ENCODE assay signal across 34 mouse cellular contexts in the genomic region with DNA sequence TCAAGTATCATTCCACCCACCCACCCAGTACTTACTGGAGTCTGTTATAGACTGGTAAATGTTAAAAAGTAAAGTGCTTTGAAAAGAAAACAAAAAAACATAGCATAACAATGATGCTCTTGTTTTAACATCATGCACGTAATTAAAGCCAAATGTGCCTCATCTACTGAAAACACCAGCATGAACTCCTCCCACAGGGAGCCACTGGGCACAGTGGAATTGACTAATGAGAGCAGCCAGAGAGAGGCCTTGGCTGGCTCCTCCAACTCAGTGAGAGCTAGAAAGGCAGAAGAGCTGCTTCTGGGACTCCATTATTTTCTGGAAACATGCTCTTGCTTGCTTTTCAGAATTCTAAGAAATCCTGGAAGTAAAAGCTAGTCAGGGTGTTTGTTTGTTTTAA. TPM values are rescaled to one million over a fixed set of nuclear protein-coding genes. Genes with fewer than 3 reads are reported as not detected.
DNase-seq lines count a peak whose midpoint lies in the region; ATAC-seq and TF ChIP-seq lines count a peak whose summit lies in the region.
"Had no signal": no experiment of that assay in that cellular context is flagged by ENCODE, and none has a peak within 500 bp of the region (broad histone marks: within the 10 kb centered on the region; RNA-seq: fewer than 3 reads in every experiment).

No protein-coding gene starts in this region.

- no peaks in the 10 kb centered on the region for H3K36me3 ChIP-seq in liver, adult 2 months (ENCODE audit: control insufficient read depth, insufficient read depth, low read length)
- H3K36me3 ChIP-seq in liver, embryonic 11.5 days (ENCODE audit: control insufficient read depth, insufficient read depth, low read length): no peaks in the 10 kb centered on the region
- no peaks in the 10 kb centered on the region for H3K36me3 ChIP-seq in embryonic facial prominence, embryonic 12.5 days
- H3K36me3 ChIP-seq in limb, embryonic 10.5 days: no peaks in the 10 kb centered on the region
- no peaks in the 10 kb centered on the region for H3K36me3 ChIP-seq in intestine, postnatal 0 days (ENCODE audit: control insufficient read depth, insufficient read depth)
- H3K36me3 ChIP-seq: forebrain, embryonic 12.5 days; hindbrain, embryonic 12.5 days; intestine, embryonic 15.5 days had no signal

- no peak overlapping the region for H3K27ac ChIP-seq in liver, adult 2 months (replicated peaks; ENCODE audit: insufficient read depth, low read depth, low read length)
- no peak overlapping the region for H3K27ac ChIP-seq in liver, embryonic 11.5 days (ENCODE audit: low read depth, low read length)
- H3K27ac ChIP-seq in embryonic facial prominence, embryonic 12.5 days: 0 out of 2 replicates have a peak overlapping the region, but pooled peaks have one; percentile 6
- H3K27ac ChIP-seq in limb, embryonic 10.5 days: peak overlapping the region; percentile 51; the same call in 1 of the 2 replicates
- no peak overlapping the region for H3K27ac ChIP-seq in intestine, postnatal 0 days (ENCODE audit: low read depth, low read length)
- H3K27ac ChIP-seq: forebrain, embryonic 12.5 days; hindbrain, embryonic 12.5 days; hindbrain, postnatal 0 days; intestine, embryonic 15.5 days; liver, embryonic 14.5 days; macrophage; stomach, postnatal 0 days had no signal

- no peak overlapping the region for H3K9ac ChIP-seq in liver, adult 2 months (ENCODE audit: low read depth, low read length)
- H3K9ac ChIP-seq in liver, embryonic 11.5 days (ENCODE audit: low read depth, low read length): no peak overlapping the region
- H3K9ac ChIP-seq in embryonic facial prominence, embryonic 12.5 days: no peak overlapping the region
- no peak overlapping the region for H3K9ac ChIP-seq in intestine, postnatal 0 days (ENCODE audit: low read depth, low read length)
- H3K9ac ChIP-seq: forebrain, embryonic 12.5 days; forebrain, postnatal 0 days; hindbrain, embryonic 12.5 days; intestine, embryonic 15.5 days; liver, embryonic 14.5 days had no signal

- no peak overlapping the region for H3K4me2 ChIP-seq in liver, embryonic 11.5 days
- H3K4me2 ChIP-seq in embryonic facial prominence, embryonic 12.5 days (replicated peaks): no peak overlapping the region
- H3K4me2 ChIP-seq in intestine, postnatal 0 days (replicated peaks; ENCODE audit: low read depth): no peak overlapping the region
- H3K4me2 ChIP-seq: forebrain, embryonic 12.5 days; heart, embryonic 11.5 days; hindbrain, embryonic 12.5 days; intestine, embryonic 15.5 days had no signal

- H3K79me2 ChIP-seq in liver, adult 2 months (ENCODE audit: control insufficient read depth, insufficient read depth, low read length): peaks cover 21% of the 10 kb centered on the region; the same call in 1 of the 2 replicates

- no peak overlapping the region for H3K4me3 ChIP-seq in liver, adult 2 months (ENCODE audit: insufficient read depth, low read depth, low read length)
- H3K4me3 ChIP-seq in liver, embryonic 11.5 days (ENCODE audit: low read depth, low read length): no peak overlapping the region
- no peak overlapping the region for H3K4me3 ChIP-seq in embryonic facial prominence, embryonic 12.5 days
- no peak overlapping the region for H3K4me3 ChIP-seq in limb, embryonic 10.5 days
- H3K4me3 ChIP-seq in intestine, postnatal 0 days (ENCODE audit: low read depth, low read length): no peak overlapping the region
- H3K4me3 ChIP-seq: erythroblast, embryonic 14.5 days; forebrain, embryonic 12.5 days; hindbrain, embryonic 12.5 days; intestine, embryonic 15.5 days had no signal

- peak; percentile 53 for DNase-seq in liver, adult 2 months (ENCODE audit: extremely low read depth, low read depth, low spot score)
- no peak for DNase-seq in liver, embryonic 11.5 days (ENCODE audit: low spot score)
- no peak for DNase-seq in limb, embryonic 10.5 days (ENCODE audit: low spot score)
- DNase-seq in kidney, adult 11 months: no peak
- no peak for DNase-seq in cerebellum, postnatal 25 days
- DNase-seq: adrenal gland, postnatal 36 days; cerebellum, adult 18-20 months; cerebellum, postnatal 14 days; forebrain, postnatal 0 days; gastrocnemius, postnatal 14 days; heart, adult 11 months; heart, postnatal 36 days; kidney, adult 9 months; kidney, postnatal 10 days; layer of hippocampus, adult 9-11 months; lung, adult 2 months; lung, postnatal 10 days; right cerebral cortex, postnatal 4 days; thymus, adult 18-20 months; thymus, postnatal 25 days had no signal

- no peak for TF ChIP-seq POLR2A in liver, adult 2 months (IDR thresholded peaks at IDR 0.05; ENCODE audit: extremely low read depth, insufficient read depth, low read length)

- TF ChIP-seq CTCF in liver, adult 2 months (IDR thresholded peaks at IDR 0.05; ENCODE audit: low read depth, low read length): no peak
- no peak for TF ChIP-seq CTCF in intestine, postnatal 0 days (IDR thresholded peaks at IDR 0.05; ENCODE audit: low read depth)

- 44% methylated on average over 1 of the region's 1 CpGs for WGBS in liver, adult 2 months
- 91% methylated on average over 1 of the region's 1 CpGs for WGBS in liver, embryonic 11.5 days
- WGBS in embryonic facial prominence, embryonic 12.5 days: 48% methylated on average over 1 of the region's 1 CpGs
- WGBS in limb, embryonic 10.5 days: 86% methylated on average over 1 of the region's 1 CpGs
- WGBS in intestine, postnatal 0 days: 76% methylated on average over 1 of the region's 1 CpGs

- H3K27me3 ChIP-seq in liver, adult 2 months (ENCODE audit: control insufficient read depth, insufficient read depth, low read length): no peaks in the 10 kb centered on the region
- no peaks in the 10 kb centered on the region; the same call in 1 of the 2 replicates for H3K27me3 ChIP-seq in liver, embryonic 11.5 days (replicated peaks; ENCODE audit: control insufficient read depth, insufficient read depth, low read length)
- H3K27me3 ChIP-seq in embryonic facial prominence, embryonic 12.5 days: no peaks in the 10 kb centered on the region
- H3K27me3 ChIP-seq in limb, embryonic 10.5 days (ENCODE audit: low read depth, poor library complexity, severe bottlenecking): no peaks in the 10 kb centered on the region
- no peaks in the 10 kb centered on the region for H3K27me3 ChIP-seq in intestine, postnatal 0 days (replicated peaks; ENCODE audit: control insufficient read depth, insufficient read depth, low read length)
- H3K27me3 ChIP-seq: forebrain, embryonic 12.5 days; hindbrain, embryonic 12.5 days; intestine, embryonic 15.5 days had no signal

- peaks cover 19% of the 10 kb centered on the region for H3K4me1 ChIP-seq in liver, adult 2 months (ENCODE audit: control insufficient read depth, insufficient read depth, low read length)
- H3K4me1 ChIP-seq in liver, embryonic 11.5 days (replicated peaks; ENCODE audit: control insufficient read depth, insufficient read depth, low read length): 0 out of 2 replicates have a peak, but pooled peaks cover 1% of the 10 kb centered on the region
- peaks cover 7% of the 10 kb centered on the region; the same call in 1 of the 2 replicates for H3K4me1 ChIP-seq in embryonic facial prominence, embryonic 12.5 days
- H3K4me1 ChIP-seq in limb, embryonic 10.5 days: peaks cover 13% of the 10 kb centered on the region
- H3K4me1 ChIP-seq in intestine, postnatal 0 days (replicated peaks; ENCODE audit: control insufficient read depth, insufficient read depth, low read length): 0 out of 2 replicates have a peak, but pooled peaks cover 5% of the 10 kb centered on the region
- H3K4me1 ChIP-seq: forebrain, embryonic 12.5 days; hindbrain, embryonic 12.5 days had no signal

- no peak for ATAC-seq in liver, embryonic 11.5 days (replicated peaks; ENCODE audit: low FRiP score)
- no peak for ATAC-seq in embryonic facial prominence, embryonic 12.5 days (ENCODE audit: insufficient number of reproducible peaks, insufficient read depth, low FRiP score, low TSS enrichment)
- no peak for ATAC-seq in intestine, postnatal 0 days
- ATAC-seq: forebrain, postnatal 0 days; hindbrain, postnatal 0 days; intestine, embryonic 15.5 days; midbrain, embryonic 16.5 days had no signal

- H3K9me3 ChIP-seq in liver, embryonic 11.5 days (ENCODE audit: control insufficient read depth, low read length): no peaks in the 10 kb centered on the region
- H3K9me3 ChIP-seq in embryonic facial prominence, embryonic 12.5 days: no peaks in the 10 kb centered on the region
- H3K9me3 ChIP-seq in limb, embryonic 10.5 days (replicated peaks): no peaks in the 10 kb centered on the region
- no peaks in the 10 kb centered on the region for H3K9me3 ChIP-seq in intestine, postnatal 0 days (ENCODE audit: control insufficient read depth)
- H3K9me3 ChIP-seq: forebrain, embryonic 12.5 days; hindbrain, embryonic 12.5 days; intestine, embryonic 15.5 days had no signal

RNA-seq across cellular contexts. Expression of a gene that starts 24.7 kb away (rescaled TPM):
- total RNA-seq in liver, adult 2 months (2014; rRNA removed): 0.13 and 0.18 TPM in 2 replicates
- polyA plus RNA-seq in liver, adult 2 months (2012; rRNA removed): 0.15 TPM in 2 replicates
- polyA plus RNA-seq in liver, embryonic 11.5 days (2014; fragmentation: Nextera tagmentation; extraction: Ambion mirVana): 1.6 and 2.0 TPM in 2 replicates
- polyA plus RNA-seq in embryonic facial prominence, embryonic 12.5 days (2016; fragmentation: Nextera tagmentation; extraction: Ambion mirVana): 2.6 and 3.2 TPM in 2 replicates
- polyA plus RNA-seq in limb, embryonic 10.5 days (2016; fragmentation: Nextera tagmentation; extraction: Ambion mirVana): 1.0 and 1.1 TPM in 2 replicates
- polyA plus RNA-seq in intestine, postnatal 0 days (2015; fragmentation: Nextera tagmentation; extraction: Ambion mirVana): 1.1 and 1.4 TPM in 2 replicates
- total RNA-seq: MEL had no signal
- polyA plus RNA-seq: erythroblast, embryonic 14.5 days had no signal

RNA-seq across cellular contexts. Expression of a gene that starts 41.4 kb away (rescaled TPM):
- total RNA-seq in liver, adult 2 months (2014; rRNA removed): 4.2 and 4.4 TPM in 2 replicates
- 7.3 and 7.8 TPM in 2 replicates for polyA plus RNA-seq in liver, adult 2 months (2012; rRNA removed)
- polyA plus RNA-seq in liver, embryonic 11.5 days (2014; fragmentation: Nextera tagmentation; extraction: Ambion mirVana): 42.9 and 44.6 TPM in 2 replicates
- polyA plus RNA-seq in embryonic facial prominence, embryonic 12.5 days (2016; fragmentation: Nextera tagmentation; extraction: Ambion mirVana): 36.7 and 38.9 TPM in 2 replicates
- 50.1 and 55.7 TPM in 2 replicates for polyA plus RNA-seq in limb, embryonic 10.5 days (2016; fragmentation: Nextera tagmentation; extraction: Ambion mirVana)
- polyA plus RNA-seq in intestine, postnatal 0 days (2015; fragmentation: Nextera tagmentation; extraction: Ambion mirVana): 19.4 and 22.1 TPM in 2 replicates

RNA-seq across cellular contexts. Expression of a gene that starts 56.9 kb away (rescaled TPM):
- total RNA-seq in liver, adult 2 months (2014; rRNA removed): 432 and 472 TPM in 2 replicates
- 1,369 and 1,396 TPM in 2 replicates for polyA plus RNA-seq in liver, adult 2 months (2012; rRNA removed)
- polyA plus RNA-seq in liver, embryonic 11.5 days (2014; fragmentation: Nextera tagmentation; extraction: Ambion mirVana): 9.4 and 12.6 TPM in 2 replicates
- polyA plus RNA-seq in embryonic facial prominence, embryonic 12.5 days (2016; fragmentation: Nextera tagmentation; extraction: Ambion mirVana): 4.0 and 4.8 TPM in 2 replicates
- polyA plus RNA-seq in limb, embryonic 10.5 days (2016; fragmentation: Nextera tagmentation; extraction: Ambion mirVana): 5.3 and 7.5 TPM in 2 replicates
- 4.2 and 5.0 TPM in 2 replicates for polyA plus RNA-seq in intestine, postnatal 0 days (2015; fragmentation: Nextera tagmentation; extraction: Ambion mirVana)
- total RNA-seq: neutrophil, adult 5-6 weeks had no signal

Comparison
In these comparisons a context has a peak if more than half of its experiments do, and no peak if none do; other contexts are left out.
1. RNA of a gene that starts 56.9 kb away (polyA plus RNA-seq): 1,369 to 1,396 TPM in liver, adult 2 months; 9.4 to 12.6 TPM in liver, embryonic 11.5 days, 5.3 to 7.5 TPM in limb, embryonic 10.5 days, 4.2 to 5.0 TPM in intestine, postnatal 0 days and 4.0 to 4.8 TPM in embryonic facial prominence, embryonic 12.5 days; every median in the first group is over 100 times any median in the second.
2. H3K27ac ChIP-seq: peak in embryonic facial prominence, embryonic 12.5 days (single experiment) and limb, embryonic 10.5 days (single experiment); none in liver, adult 2 months (single experiment), liver, embryonic 11.5 days (single experiment) and intestine, postnatal 0 days (single experiment).